Mouse (Mus musculus): ENCODE results near the gene Chrnb2. TPM values are rescaled to one million over a fixed set of nuclear protein-coding genes. Genes with fewer than 3 reads are reported as not detected.
A peak's percentile ranks its signal among the peaks of the same experiment; 100 is the strongest.

Gene Chrnb2
- total and polyA plus RNA-seq, 3 experiments: 0.19 to 1.3 (median 0.59) TPM

- no peak; the same call in 1 of the 2 replicates for TF ChIP-seq RCOR1 (conservative IDR thresholded peaks at IDR 0.05; ENCODE audit: low read depth, low read length)
- TF ChIP-seq NRF1 (IDR thresholded peaks at IDR 0.05; ENCODE audit: low read depth, low read length): no peak
- TF ChIP-seq E2F4 (IDR thresholded peaks at IDR 0.05; ENCODE audit: insufficient replicate concordance, low read depth, low read length): no peak
- TF ChIP-seq ETS1 (conservative IDR thresholded peaks at IDR 0.05; ENCODE audit: low read depth, low read length): no peak
- TF ChIP-seq ELF1 (IDR thresholded peaks at IDR 0.05; ENCODE audit: low read depth, low read length): peak; percentile 9; the same call in 1 of the 2 replicates
- peak; percentile 30; the same call in 1 of the 2 replicates for TF ChIP-seq MXI1 (IDR thresholded peaks at IDR 0.05; ENCODE audit: low read depth, low read length)
- no peak for TF ChIP-seq HCFC1 (IDR thresholded peaks at IDR 0.05; ENCODE audit: low read depth, low read length)
- no peak; the same call in 1 of the 2 replicates for TF ChIP-seq MEF2A (IDR thresholded peaks at IDR 0.05; ENCODE audit: borderline replicate concordance, low read depth, low read length)
- no peak for TF ChIP-seq POLR2A (IDR thresholded peaks at IDR 0.05; ENCODE audit: low read depth, low read length)
- TF ChIP-seq TCF12 (IDR thresholded peaks at IDR 0.05; ENCODE audit: low read depth, low read length): peak; percentile 19; the same call in 1 of the 2 replicates
- no peak for TF ChIP-seq ZMIZ1 (IDR thresholded peaks at IDR 0.05; ENCODE audit: low read depth, low read length)
- no peak for TF ChIP-seq MAFK (IDR thresholded peaks at IDR 0.05; ENCODE audit: insufficient replicate concordance, low read length)
- TF ChIP-seq SMC3 (IDR thresholded peaks at IDR 0.05; ENCODE audit: low read depth, low read length): peak; percentile 93
- peak; percentile 46 to 94; a peak in 3 of 4 replicates for TF ChIP-seq CTCF (conservative IDR thresholded peaks at IDR 0.05 in 1 of 2, IDR thresholded peaks at IDR 0.05 in 1 of 2; ENCODE audit: low read depth in 2 of 2, low read length in 2 of 2)
- TF ChIP-seq EP300 (IDR thresholded peaks at IDR 0.05; ENCODE audit: low read length): no peak
- 0 out of 2 replicates have a peak, but pooled peaks have one; percentile 23 for TF ChIP-seq MYC (IDR thresholded peaks at IDR 0.05; ENCODE audit: low read depth, low read length)
- no peak for TF ChIP-seq CHD2 (IDR thresholded peaks at IDR 0.05; ENCODE audit: low read length)
These were observed 20.7 kb upstream of the Chrnb2 start (continued) for GRCm38 (mm10) chr3:89784991-89785753.

- no peaks in the 10 kb centered on the region for H3K9me3 ChIP-seq (replicated peaks; ENCODE audit: low read length)
- H3K4me2 ChIP-seq (ENCODE audit: insufficient read depth, low read depth, poor library complexity, severe bottlenecking): no peak overlapping the region
- H3K27ac ChIP-seq (ENCODE audit: insufficient read depth, low read depth): no peak overlapping the region
- no peak overlapping the region for H3K4me3 ChIP-seq (replicated peaks in 1 of 3; ENCODE audit: low read depth in 2 of 3, low read length in 2 of 3, poor library complexity in 1 of 3)
- H3K79me2 ChIP-seq (replicated peaks; ENCODE audit: control insufficient read depth, extremely low read depth, insufficient read depth, poor library complexity, severe bottlenecking): no peaks in the 10 kb centered on the region
- H3K36me3 ChIP-seq (replicated peaks in 1 of 2; ENCODE audit: control insufficient read depth in 1 of 2, insufficient read depth in 1 of 2, low read length in 1 of 2): peaks cover 58 to 75% of the 10 kb centered on the region in 2 experiments
- no peak for DNase-seq (ENCODE audit: extremely low read depth)
- no peaks in the 10 kb centered on the region for H3K27me3 ChIP-seq (replicated peaks)
- dilution Hi-C loops (cut with MboI; ENCODE audit: extremely low pct_ligation_motif_present, extremely low pct_unique_long_range_greater_than_20kb, low sequenced_read_pairs) (no loop called here), in situ Hi-C loops (cut with MboI; ENCODE audit: low pct_ligation_motif_present, low pct_unique_long_range_greater_than_20kb, low sequenced_read_pairs) (loop anchor here (25.0 kb wide), 1 partner anchor 181 kb away; the partner anchor contains the start of gene Atp8b2)
- no peak for TF ChIP-seq IRF4 (IDR thresholded peaks at IDR 0.05; ENCODE audit: low read depth, low read length)
- no peak for TF ChIP-seq KAT2A (IDR thresholded peaks at IDR 0.05; ENCODE audit: insufficient replicate concordance, low read length)
- no peak for TF ChIP-seq TBP (conservative IDR thresholded peaks at IDR 0.05; ENCODE audit: low read depth, low read length)
- no peak for TF ChIP-seq ZMIZ1 (IDR thresholded peaks at IDR 0.05; ENCODE audit: low read depth, low read length)
- no peak for TF ChIP-seq ETS1 (conservative IDR thresholded peaks at IDR 0.05; ENCODE audit: low read depth, low read length)
- peak; percentile 26; the same call in 1 of the 2 replicates for TF ChIP-seq POLR2A (IDR thresholded peaks at IDR 0.05; ENCODE audit: low read depth, low read length)
- TF ChIP-seq NRF1 (IDR thresholded peaks at IDR 0.05; ENCODE audit: low read depth, low read length): no peak
- TF ChIP-seq E2F4 (IDR thresholded peaks at IDR 0.05; ENCODE audit: insufficient replicate concordance, low read depth, low read length): no peak
- H3K4me1 ChIP-seq (ENCODE audit: control insufficient read depth in 1 of 2, insufficient read depth in 2 of 2): peaks cover 2 to 27% of the 10 kb centered on the region in 2 experiments; a peak in 2 of 4 replicates
- no peak overlapping the region for H3K9ac ChIP-seq (ENCODE audit: insufficient read depth, low read depth)
These were observed 17.2 kb upstream of the Chrnb2 start for GRCm38 (mm10) chr3:89781640-89782039.

Data from CH12.LX (cell line).